Mouse (Mus musculus) MEL (cell line): ENCODE data around the gene Eif2b5. TPM values are rescaled to one million over a fixed set of nuclear protein-coding genes. Genes with fewer than 3 reads are reported as not detected.

ENCODE experiments used
- DNase-seq: peaks from one replicate; pipeline ENCODE4 v3.0.0; 2011; ENCODE audit warnings: low read depth, low spot score
- H3K27ac ChIP-seq: 2 replicates; pipeline ENCODE4 v1.5.1; 2012; ENCODE audit warnings: low read depth, mild to moderate bottlenecking, control low read depth, low read length, moderate library complexity; ENCODE audit not compliant: control insufficient read depth
- H3K27me3 ChIP-seq, 2 experiments: fragments of 150-350 bp in 1 of 2; sonication (generic) in 1 of 2; 2 replicates each; pipeline ENCODE4 v1.6.1; 2012; ENCODE audit warnings: low read length in 2 of 2, mild to moderate bottlenecking in 2 of 2, improper control_type of control experiment in 1 of 2, moderate library complexity in 1 of 2; ENCODE audit not compliant: insufficient read depth in 2 of 2, control insufficient read depth in 1 of 2
- H3K36me3 ChIP-seq, 2 experiments: 2 replicates each; pipeline ENCODE4 v1.6.1; 2012 to 2014; ENCODE audit warnings: low read length in 2 of 2, improper control_type of control experiment in 1 of 2, inconsistent platforms in 1 of 2, mild to moderate bottlenecking in 1 of 2; ENCODE audit not compliant: insufficient read depth in 2 of 2, control insufficient read depth in 1 of 2
- H3K4me1 ChIP-seq, 2 experiments: fragments of 150-350 bp in 1 of 2; sonication (generic) in 1 of 2; 2 replicates each; pipeline ENCODE4 v1.6.1; 2012; ENCODE audit warnings: low read length in 2 of 2, improper control_type of control experiment in 1 of 2, mild to moderate bottlenecking in 1 of 2; ENCODE audit not compliant: insufficient read depth in 2 of 2, control insufficient read depth in 1 of 2
- H3K4me3 ChIP-seq, 2 experiments: fragments of 150-350 bp in 1 of 2; sonication (generic) in 1 of 2; 2 replicates each; pipeline ENCODE4 v1.5.1; 2012; ENCODE audit warnings: low read depth in 2 of 2, low read length in 2 of 2, mild to moderate bottlenecking in 2 of 2, moderate library complexity in 2 of 2, control low read depth in 1 of 2, improper control_type of control experiment in 1 of 2; ENCODE audit not compliant: control insufficient read depth in 1 of 2, insufficient read depth in 1 of 2
- H3K79me2 ChIP-seq: 2 replicates; pipeline ENCODE4 v1.6.1; 2012; ENCODE audit warnings: mild to moderate bottlenecking, low read length, moderate library complexity; ENCODE audit not compliant: control insufficient read depth, poor library complexity, insufficient read depth
- H3K9ac ChIP-seq: 2 replicates; pipeline ENCODE4 v1.6.1; 2012; ENCODE audit warnings: low read depth, mild to moderate bottlenecking, control low read depth, low read length, moderate library complexity; ENCODE audit not compliant: control insufficient read depth, poor library complexity, severe bottlenecking
- H3K9me3 ChIP-seq: fragments of 150-350 bp; sonication (generic); replicated peaks from 2 replicates; pipeline ENCODE4 v1.6.1; 2012; ENCODE audit warnings: mild to moderate bottlenecking, low read length, improper control_type of control experiment, moderate library complexity; ENCODE audit not compliant: insufficient read depth
- CTCF ChIP-seq, 3 experiments: IDR thresholded peaks in 2 of 3; conservative IDR thresholded peaks in 1 of 3; 2 replicates each; pipeline ENCODE4 v1.5.1; 2011 to 2012; ENCODE audit warnings: low read length in 3 of 3, low read depth in 2 of 3, mild to moderate bottlenecking in 2 of 3, improper control_type of control experiment in 1 of 3, inconsistent platforms in 1 of 3, mixed read lengths in 1 of 3, moderate library complexity in 1 of 3; ENCODE audit not compliant: control insufficient read depth in 1 of 3, insufficient read depth in 1 of 3, poor library complexity in 1 of 3, severe bottlenecking in 1 of 3
- ELF1 ChIP-seq: IDR thresholded peaks from 2 replicates; pipeline ENCODE4 v1.6.1; 2014; ENCODE audit warnings: low read depth, mild to moderate bottlenecking, inconsistent platforms, low read length, improper control_type of control experiment, moderate library complexity
- EP300 ChIP-seq, 2 experiments: IDR thresholded peaks; 2 replicates each; pipeline ENCODE4 v1.6.1; 2011; ENCODE audit warnings: improper control_type of control experiment in 2 of 2, low read length in 2 of 2, low read depth in 1 of 2, mild to moderate bottlenecking in 1 of 2
- ETS1 ChIP-seq: IDR thresholded peaks from 2 replicates; pipeline ENCODE4 v1.6.1; 2012; ENCODE audit warnings: low read depth, mild to moderate bottlenecking, inconsistent platforms, low read length, improper control_type of control experiment, moderate library complexity
- GATA1 ChIP-seq: IDR thresholded peaks from 2 replicates; pipeline ENCODE4 v1.6.1; 2011; ENCODE audit warnings: low read depth, low read length, improper control_type of control experiment
- HCFC1 ChIP-seq: IDR thresholded peaks from 2 replicates; pipeline ENCODE4 v1.6.1; 2012; ENCODE audit warnings: low read depth, mild to moderate bottlenecking, inconsistent platforms, low read length, improper control_type of control experiment, moderate library complexity
- KAT2A ChIP-seq: conservative IDR thresholded peaks from 2 replicates; pipeline ENCODE4 v1.6.1; 2012; ENCODE audit warnings: low read depth, low read length, improper control_type of control experiment, inconsistent platforms
- MAFK ChIP-seq: IDR thresholded peaks from 2 replicates; pipeline ENCODE4 v1.6.1; 2011; ENCODE audit warnings: low read depth, mild to moderate bottlenecking, low read length, improper control_type of control experiment, borderline replicate concordance
- MAX ChIP-seq: IDR thresholded peaks from 2 replicates; pipeline ENCODE4 v1.6.1; 2011; ENCODE audit warnings: low read length, improper control_type of control experiment
- MAZ ChIP-seq: IDR thresholded peaks from 2 replicates; pipeline ENCODE4 v1.6.1; 2012; ENCODE audit warnings: low read depth, mild to moderate bottlenecking, inconsistent platforms, low read length, improper control_type of control experiment
- MEF2A ChIP-seq: IDR thresholded peaks from 2 replicates; pipeline ENCODE4 v1.6.1; 2014; ENCODE audit warnings: low read depth, mild to moderate bottlenecking, inconsistent platforms, low read length, improper control_type of control experiment; ENCODE audit not compliant: poor library complexity, insufficient replicate concordance, severe bottlenecking; ENCODE audit errors: extremely low read depth
- MXI1 ChIP-seq: IDR thresholded peaks from 2 replicates; pipeline ENCODE4 v1.6.1; 2011; ENCODE audit warnings: mild to moderate bottlenecking, low read depth, low read length, improper control_type of control experiment
- MYB ChIP-seq: IDR thresholded peaks from 2 replicates; pipeline ENCODE4 v1.6.1; 2011; ENCODE audit warnings: mild to moderate bottlenecking, low read depth, low read length, improper control_type of control experiment
- MYC ChIP-seq: IDR thresholded peaks from 2 replicates; pipeline ENCODE4 v1.6.1; 2011; ENCODE audit warnings: low read depth, mild to moderate bottlenecking, low read length, improper control_type of control experiment, moderate library complexity
- NRF1 ChIP-seq: IDR thresholded peaks from 2 replicates; pipeline ENCODE4 v1.6.1; 2014; ENCODE audit warnings: low read depth, mild to moderate bottlenecking, inconsistent platforms, low read length, improper control_type of control experiment, moderate library complexity; ENCODE audit not compliant: poor library complexity, insufficient read depth, severe bottlenecking
- POLR2AphosphoS5 ChIP-seq: IDR thresholded peaks from 2 replicates; pipeline ENCODE4 v1.6.1; 2012; ENCODE audit warnings: low read depth, borderline replicate concordance, mild to moderate bottlenecking, inconsistent platforms, low read length, moderate library complexity, mixed read lengths
- RCOR1 ChIP-seq: IDR thresholded peaks from 2 replicates; pipeline ENCODE4 v1.6.1; 2012; ENCODE audit warnings: low read depth, mild to moderate bottlenecking, inconsistent platforms, low read length, improper control_type of control experiment
- SIN3A ChIP-seq: IDR thresholded peaks from 2 replicates; pipeline ENCODE4 v1.6.1; 2012; ENCODE audit warnings: low read length, improper control_type of control experiment, inconsistent platforms
- TAL1 ChIP-seq: IDR thresholded peaks from 2 replicates; pipeline ENCODE4 v1.6.1; 2012; ENCODE audit warnings: mild to moderate bottlenecking, inconsistent platforms, low read length, moderate library complexity, mixed read lengths
- UBTF ChIP-seq: IDR thresholded peaks from 2 replicates; pipeline ENCODE4 v1.6.1; 2012; ENCODE audit warnings: low read depth, mild to moderate bottlenecking, inconsistent platforms, low read length, improper control_type of control experiment, moderate library complexity, borderline replicate concordance; ENCODE audit not compliant: insufficient read depth
- USF1 ChIP-seq: IDR thresholded peaks from 2 replicates; pipeline ENCODE4 v1.6.1; 2014; ENCODE audit warnings: low read depth, mild to moderate bottlenecking, inconsistent platforms, low read length, improper control_type of control experiment, moderate library complexity
- USF2 ChIP-seq, 2 experiments: IDR thresholded peaks; 2 replicates each; pipeline ENCODE4 v1.6.1; 2011 to 2012; ENCODE audit warnings: improper control_type of control experiment in 2 of 2, low read length in 2 of 2, borderline replicate concordance in 1 of 2, inconsistent platforms in 1 of 2, low read depth in 1 of 2, mild to moderate bottlenecking in 1 of 2; ENCODE audit not compliant: insufficient read depth in 1 of 2
- ZC3H11A ChIP-seq: IDR thresholded peaks from 2 replicates; pipeline ENCODE4 v1.6.1; 2012; ENCODE audit warnings: low read depth, mild to moderate bottlenecking, inconsistent platforms, low read length, improper control_type of control experiment
- ZNF384 ChIP-seq: IDR thresholded peaks from 2 replicates; pipeline ENCODE4 v1.6.1; 2012; ENCODE audit warnings: low read depth, mild to moderate bottlenecking, inconsistent platforms, low read length, improper control_type of control experiment
- polyA plus RNA-seq, 2 experiments: library from polyadenylated mRNA; stranded (reverse) in 1 of 2; unstranded in 1 of 2; fragments of >175 nt in 1 of 2; fragments of >200 nt in 1 of 2; gene quantifications; 2 replicates each; pipeline versions ENCODE4 v1.2.1 to v1.2.4; 2012; ENCODE audit warnings: low replicate concordance in 2 of 2, low read depth in 1 of 2; ENCODE audit not compliant: insufficient read length in 2 of 2, insufficient read depth in 1 of 2, missing spikeins in 1 of 2
- total RNA-seq: library from RNA; depleted of rRNA; stranded (reverse); fragments of 300-350 nt; gene quantifications from 2 replicates; pipeline ENCODE4 v1.2.3, GENCODE M21; 2012

The Eif2b5 gene
- total and polyA plus RNA-seq, 3 experiments, result 91.1 to 131 (median 115) TPM

DNA sequence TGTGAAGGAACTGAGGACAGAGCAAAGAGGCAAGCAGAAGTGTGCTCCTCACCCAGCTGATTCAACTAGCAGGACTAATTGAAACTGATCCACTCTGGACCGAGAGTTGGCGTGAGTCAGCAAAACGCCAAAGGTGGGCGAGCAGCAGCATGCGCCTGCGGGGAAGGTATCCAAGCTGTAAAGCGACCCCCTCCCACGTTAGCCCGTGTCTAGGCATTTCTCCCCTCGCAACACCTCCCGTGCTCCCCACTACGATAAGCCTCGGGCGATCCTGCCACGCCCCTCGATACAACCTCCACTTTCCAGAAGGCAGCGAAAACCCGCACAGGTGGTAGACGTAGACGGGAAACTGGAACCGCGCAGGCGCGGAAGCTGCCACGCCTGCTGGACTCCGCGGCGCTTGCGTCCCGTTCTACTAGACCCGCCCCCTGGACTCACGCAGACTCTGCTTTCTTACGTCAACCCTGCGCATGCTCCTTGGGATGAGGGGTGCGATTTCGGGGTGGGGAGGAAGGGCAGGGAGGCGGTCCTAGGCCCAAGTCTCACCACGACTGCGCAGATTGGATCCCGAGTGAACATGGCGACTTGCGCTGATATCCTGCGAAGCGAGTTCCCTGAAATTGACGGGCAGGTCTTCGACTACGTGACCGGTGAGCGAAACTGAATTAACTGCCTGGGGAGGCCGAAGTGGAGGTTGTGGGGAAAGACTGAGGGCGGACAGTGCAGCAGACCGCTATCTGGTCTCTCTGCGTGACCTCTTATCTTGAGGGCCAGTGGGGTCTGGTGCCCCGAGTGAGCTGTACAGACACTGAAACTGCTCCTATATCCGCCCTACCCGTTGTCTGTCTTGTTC is 49.7 kb downstream of the Eif2b5 start, which contains the start of gene Abcf3 (continued):
- 0 out of 2 replicates have a peak, but pooled peaks have one; percentile 18 for TF ChIP-seq USF1
- no peak; the same call in 1 of the 2 replicates for TF ChIP-seq KAT2A
- no peak for TF ChIP-seq USF2 (IDR thresholded peaks at IDR 0.05; ENCODE audit: borderline replicate concordance in 1 of 2, insufficient read depth in 1 of 2, low read depth in 1 of 2, low read length in 2 of 2)

DNA sequence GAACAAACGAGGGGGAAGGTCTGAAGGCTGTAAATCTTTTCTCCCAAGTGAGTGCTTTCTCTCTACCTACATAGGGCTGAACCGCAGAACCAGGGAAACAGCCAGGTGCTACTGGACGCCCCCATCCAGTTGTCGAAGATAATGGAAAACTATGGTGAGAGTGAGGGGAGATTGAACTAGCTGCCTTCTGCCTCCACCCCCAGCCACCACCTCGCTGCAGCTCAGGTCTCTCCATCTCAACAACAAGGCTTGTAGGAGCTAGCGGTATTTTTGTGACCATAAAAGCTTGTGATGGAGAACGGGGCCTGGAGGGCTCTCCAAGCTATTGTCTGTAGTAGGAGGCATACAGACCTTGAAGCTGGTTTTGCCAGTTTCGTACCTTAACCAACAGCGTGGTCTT is 50.5 kb downstream of the Eif2b5 start:
- no peak for DNase-seq
- H3K36me3 ChIP-seq, result peaks cover 7 to 14% of the 10 kb centered on the region in 2 experiments
- peak overlapping the region; percentile 89 for H3K9ac ChIP-seq

DNA sequence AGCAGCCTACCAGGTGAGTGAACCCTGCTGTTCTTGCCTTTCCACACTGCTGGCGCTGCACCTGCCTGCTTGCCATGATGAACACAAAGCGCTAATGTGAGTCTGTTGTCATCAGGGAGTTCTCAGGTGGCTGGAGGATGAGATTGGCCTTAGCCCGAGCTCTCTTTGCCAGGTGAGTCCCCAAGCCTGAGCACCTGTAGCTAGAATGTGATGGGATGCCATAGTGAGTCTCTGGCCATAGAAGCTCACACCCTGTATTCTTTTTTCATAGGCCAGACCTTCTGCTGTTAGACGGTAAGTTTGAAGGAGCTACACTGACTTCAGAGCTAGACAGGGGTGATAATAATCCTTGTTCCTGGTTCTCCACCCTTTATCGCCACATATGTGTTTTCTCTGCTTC is 53.1 kb downstream of the Eif2b5 start:
- DNase-seq, result no peak
- Histone ChIP-seq H3K36me3 (peaks cover 14 to 15% of the 10 kb centered on the region in 2 experiments), H3K27me3 (no peaks in the 10 kb centered on the region), H3K4me1 (peaks cover 0 to 10% of the 10 kb centered on the region in 2 experiments; a peak in 3 of 4 replicates), H3K79me2 (peaks cover 13% of the 10 kb centered on the region), H3K4me3 (no peak overlapping the region), H3K9me3 (no peaks in the 10 kb centered on the region), H3K27ac (no peak overlapping the region), H3K9ac (no peak overlapping the region)
- TF ChIP-seq SIN3A (no peak), ELF1 (no peak), POLR2AphosphoS5 (no peak), ZC3H11A (no peak), HCFC1 (no peak), MEF2A (no peak), UBTF (no peak), EP300 (IDR thresholded peaks at IDR 0.05; ENCODE audit: low read depth in 1 of 2, low read length in 2 of 2) (no peak), MYC (no peak), MAZ (no peak), ETS1 (no peak), NRF1 (no peak), CTCF (IDR thresholded peaks at IDR 0.05 in 2 of 3, conservative IDR thresholded peaks at IDR 0.05 in 1 of 3; ENCODE audit: control insufficient read depth in 1 of 3, insufficient read depth in 1 of 3, low read depth in 2 of 3, low read length in 3 of 3, poor library complexity in 1 of 3, severe bottlenecking in 1 of 3) (no peak), MAFK (no peak), KAT2A (no peak)

More for the DNA sequence above, 50.5 kb downstream of the Eif2b5 start:
- H3K9me3 ChIP-seq, result no peaks in the 10 kb centered on the region
- TF ChIP-seq UBTF, result no peak
- no peak for TF ChIP-seq ZC3H11A
- no peak for TF ChIP-seq MAX
- no peak for TF ChIP-seq ELF1
- TF ChIP-seq SIN3A, result no peak
- no peak for TF ChIP-seq ZNF384
- TF ChIP-seq ETS1, result no peak
- TF ChIP-seq MYB, result no peak
- TF ChIP-seq KAT2A, result no peak
- no peak for TF ChIP-seq MAFK
- TF ChIP-seq MXI1, result no peak
- no peak for TF ChIP-seq RCOR1
- no peak for TF ChIP-seq USF1
- TF ChIP-seq TAL1, result no peak
- no peak for TF ChIP-seq GATA1
- peak overlapping the region; percentile 91 to 94 for H3K4me3 ChIP-seq
- peaks cover 0 to 10% of the 10 kb centered on the region in 2 experiments; a peak in 3 of 4 replicates for H3K4me1 ChIP-seq
- H3K27ac ChIP-seq, result no peak overlapping the region
- H3K27me3 ChIP-seq, result no peaks in the 10 kb centered on the region
- H3K79me2 ChIP-seq, result peaks cover 13% of the 10 kb centered on the region
